Mouse (Mus musculus): ENCODE data around the gene Lca5l. TPM values are rescaled to one million over a fixed set of nuclear protein-coding genes. Genes with fewer than 3 reads are reported as not detected.

Gene Lca5l
- 1 to 10 TPM; 2.4 to 2.7 TPM for total RNA-seq (2021)
- long read RNA-seq, experiment 1, partial matches to known transcripts: 0 of 2 reads
- long read RNA-seq, experiment 1, other reads (novel, unspliced or antisense): 2 of 2 reads
- long read RNA-seq, experiment 2: 0 reads

DNA sequence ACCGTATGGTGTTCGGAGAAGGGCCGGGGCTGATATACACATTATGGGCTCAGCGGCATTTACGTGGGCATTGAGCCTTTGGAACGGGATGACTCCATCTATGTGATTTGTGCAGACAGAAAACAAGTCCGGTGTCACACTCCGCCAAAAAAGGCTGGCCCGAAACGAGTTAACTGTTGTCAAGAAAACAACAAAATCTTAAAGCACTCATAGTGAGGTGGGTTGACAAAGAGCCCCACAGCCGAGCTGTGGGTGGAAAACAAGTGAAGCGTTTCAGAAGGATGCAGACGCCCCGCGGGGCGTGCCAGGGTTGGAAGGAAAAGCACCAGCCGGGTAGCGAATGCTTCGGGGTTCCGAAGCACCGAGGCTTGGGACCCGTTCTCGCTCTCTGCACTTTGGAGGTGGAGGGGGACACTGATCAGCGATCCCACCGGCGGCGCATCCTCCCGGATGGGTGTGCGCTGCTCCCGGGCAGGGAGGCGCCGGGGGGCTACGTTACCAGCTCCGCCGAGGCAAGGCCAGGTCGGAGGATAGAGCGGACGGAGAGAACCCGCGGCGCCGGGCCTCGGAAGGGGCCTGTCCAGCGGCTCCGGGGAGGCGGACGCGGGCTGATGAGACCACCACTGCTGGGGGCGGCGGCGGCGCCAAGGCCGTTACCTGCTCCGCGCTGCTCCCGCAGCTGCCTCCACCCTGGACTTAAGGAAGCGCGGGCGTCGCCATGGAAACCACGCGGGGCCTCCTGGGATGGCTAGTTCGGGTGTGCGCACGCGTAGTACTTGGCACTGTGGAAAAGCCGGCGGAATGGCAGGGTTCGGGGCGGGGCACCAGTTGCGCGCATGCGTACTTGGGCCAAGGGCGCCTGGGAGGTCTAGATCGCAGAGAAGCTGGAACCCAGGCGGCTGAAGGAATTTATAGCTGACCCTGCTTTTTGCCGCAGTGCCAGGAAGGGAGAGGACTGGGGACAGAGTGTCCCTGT, at the start of gene Lca5l:
TSS of gene Lca5l (minus strand) at position 741 of the 976 bp plus-strand sequence.
- peak within 1 kb of the TSS; percentile 91 for H3K27ac ChIP-seq
- peak within 1 kb of the TSS; percentile 100 for H3K4me3 ChIP-seq
- peak; percentile 99 to 100 for DNase-seq (ENCODE audit: low spot score in 2 of 2)
- TF ChIP-seq CTCF (conservative IDR thresholded peaks at IDR 0.05): no peak

DNA sequence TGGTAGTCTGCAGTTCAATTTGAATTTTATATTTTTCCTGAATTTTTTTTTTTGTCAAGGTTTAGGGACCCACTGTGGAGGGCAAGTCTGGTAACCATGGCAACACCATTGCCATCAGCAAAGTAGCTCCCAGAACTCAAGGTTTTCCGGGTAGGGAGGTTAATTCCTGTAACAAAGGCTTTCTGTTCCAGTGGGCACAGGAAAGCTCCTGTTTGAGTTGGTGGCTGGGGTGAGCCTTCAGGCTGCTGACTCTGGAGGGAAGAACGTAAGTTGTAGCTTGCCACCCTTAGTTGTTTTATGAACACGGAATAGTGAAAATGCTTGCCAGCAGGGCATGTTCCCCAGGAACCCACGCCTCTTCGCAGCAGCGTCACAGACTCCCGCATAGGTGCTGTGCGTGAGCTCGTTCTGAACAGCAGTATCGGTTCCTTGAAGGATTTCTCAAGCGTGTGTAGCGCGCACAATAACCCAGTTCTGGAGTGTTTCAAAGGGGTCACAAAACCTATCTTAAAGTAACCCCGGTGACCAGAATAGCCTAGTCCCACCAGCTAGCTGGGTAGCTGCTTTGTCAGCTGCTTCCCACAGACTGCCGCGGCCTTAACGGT, 43.4 kb upstream of the Lca5l start, which contains the start of gene B3galt5:
TSS of gene B3galt5 (plus strand) at position 436 of the 605 bp plus-strand sequence.
- DNase-seq (ENCODE audit: low spot score in 2 of 2): peak; percentile 17 to 23

DNA sequence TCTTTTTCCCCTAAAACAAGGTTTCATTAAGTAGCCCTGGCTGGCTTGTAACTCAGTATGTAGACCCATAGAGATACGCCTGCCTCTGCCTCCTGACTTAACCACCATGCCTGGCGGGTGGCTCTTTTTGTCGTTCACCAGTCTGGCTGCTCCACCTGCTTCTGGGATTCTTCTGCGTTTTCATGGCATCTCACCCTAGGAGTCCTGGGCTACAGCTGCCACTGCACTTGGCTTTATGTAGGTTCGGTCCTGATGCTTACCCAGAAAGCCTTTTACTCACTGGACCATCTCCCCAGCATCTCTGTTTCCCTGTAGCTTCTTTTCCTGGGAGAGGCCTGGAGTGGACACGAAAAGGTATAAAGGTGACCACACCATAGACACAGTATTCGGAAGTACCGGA, 41.9 kb upstream of the Lca5l start:
- DNase-seq (ENCODE audit: low spot score in 2 of 2): no peak
- Histone ChIP-seq H3K4me3 (no peak overlapping the region), H3K27ac (no peak overlapping the region)
- TF ChIP-seq CTCF (conservative IDR thresholded peaks at IDR 0.05): no peak

More for the DNA sequence above, 43.4 kb upstream of the Lca5l start, which contains the start of gene B3galt5:
- TF ChIP-seq CTCF (conservative IDR thresholded peaks at IDR 0.05): no peak
- Histone ChIP-seq H3K27ac (peak within 1 kb of the TSS; percentile 75), H3K4me3 (peak within 1 kb of the TSS; percentile 8; the same call in 1 of the 2 replicates)

DNA sequence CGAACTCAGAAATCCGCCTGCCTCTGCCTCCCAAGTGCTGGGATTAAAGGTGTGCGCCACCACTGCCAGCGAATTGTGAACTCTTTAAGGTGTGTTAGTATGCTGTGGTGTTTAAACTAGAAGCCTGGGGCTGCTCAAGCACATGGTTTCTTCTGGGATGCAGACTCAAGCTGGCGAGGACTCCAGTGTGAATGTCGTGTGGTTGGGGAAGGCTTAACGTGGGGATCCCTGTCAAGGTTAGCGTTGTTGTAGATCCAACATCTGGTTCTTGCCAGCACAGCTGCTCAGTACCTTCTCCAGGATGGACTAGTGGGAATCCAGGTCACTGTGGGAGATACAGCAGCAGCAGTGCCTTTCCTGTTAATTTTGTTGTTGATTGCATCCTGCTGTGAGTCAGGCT, 39.9 kb upstream of the Lca5l start:
- H3K27ac ChIP-seq: no peak overlapping the region
- no peak for DNase-seq (ENCODE audit: low spot score in 2 of 2)
- no peak overlapping the region for H3K4me3 ChIP-seq
- no peak for TF ChIP-seq CTCF (conservative IDR thresholded peaks at IDR 0.05)

DNA sequence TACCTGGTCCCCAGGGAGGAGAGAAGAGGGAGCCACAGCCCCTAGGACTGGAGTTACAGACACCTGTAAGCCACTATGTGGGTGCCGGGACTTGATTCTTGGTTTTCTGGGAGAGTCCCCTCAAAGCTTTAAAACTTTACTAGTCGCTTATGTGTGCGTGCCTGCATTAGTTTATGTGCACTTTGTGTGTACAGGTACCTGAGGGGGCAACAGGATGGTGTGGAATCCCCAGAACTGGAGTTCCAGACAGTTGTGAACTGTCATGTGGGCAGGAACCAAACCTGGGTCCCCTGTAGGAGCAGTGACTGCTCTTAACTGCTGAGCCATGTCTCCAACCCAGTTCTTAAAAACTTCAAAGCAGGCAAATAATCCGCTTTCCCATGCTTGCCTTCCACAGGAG, 39.2 kb upstream of the Lca5l start:
- no peak for TF ChIP-seq CTCF (conservative IDR thresholded peaks at IDR 0.05)
- DNase-seq (ENCODE audit: low spot score in 2 of 2): no peak
- no peak overlapping the region for H3K4me3 ChIP-seq
- H3K27ac ChIP-seq: no peak overlapping the region

DNA sequence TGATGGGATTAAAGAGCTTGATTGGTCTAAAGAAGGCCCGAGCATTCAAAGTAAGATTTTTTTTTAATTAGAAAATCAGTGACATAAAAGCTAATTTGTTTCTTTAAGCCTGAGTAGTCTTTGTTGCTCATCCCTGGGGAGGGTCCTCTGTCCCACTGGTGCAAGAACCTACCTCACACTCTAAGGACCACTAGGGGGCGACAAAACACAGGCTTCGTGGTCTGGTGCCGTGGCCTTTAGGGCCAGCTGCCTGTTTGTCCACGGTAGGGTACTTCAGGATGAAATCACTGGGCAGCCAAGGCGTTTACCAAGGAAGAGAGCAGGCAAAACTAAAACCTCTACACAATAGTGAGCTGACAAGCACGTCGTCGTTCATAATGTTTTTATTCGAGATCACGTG, 38.3 kb upstream of the Lca5l start:
- peak; percentile 70 to 81 for DNase-seq (ENCODE audit: low spot score in 2 of 2)
- TF ChIP-seq CTCF (conservative IDR thresholded peaks at IDR 0.05): peak; percentile 92
- Histone ChIP-seq H3K27ac (no peak overlapping the region), H3K4me3 (no peak overlapping the region)

DNA sequence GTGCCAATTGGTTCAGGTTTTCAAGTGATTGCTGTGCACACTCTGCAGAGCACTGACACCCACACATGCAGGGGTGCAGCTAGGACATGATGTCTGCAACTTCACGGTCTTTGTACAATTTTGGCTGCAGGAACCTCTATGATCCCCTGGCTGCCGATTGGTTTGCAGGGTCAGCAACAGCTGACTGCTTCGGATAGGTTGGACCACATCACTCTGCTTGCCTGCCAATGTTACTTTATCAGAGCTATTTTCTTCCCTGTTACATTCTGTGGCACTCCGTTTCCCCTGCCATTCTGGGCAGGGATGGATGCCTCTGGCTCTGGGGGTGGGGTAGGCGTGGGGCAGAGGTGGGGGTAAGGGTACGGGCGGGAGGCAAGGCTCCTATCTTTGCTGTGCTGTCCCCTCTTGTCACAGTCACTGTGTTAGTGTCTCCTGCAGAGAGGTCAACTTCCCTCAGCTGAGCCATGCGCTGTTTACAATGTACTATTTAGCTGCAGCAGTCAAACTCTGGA, 37.0 kb upstream of the Lca5l start:
- DNase-seq (ENCODE audit: low spot score in 2 of 2): peak; percentile 23 to 35
- no peak for TF ChIP-seq CTCF (conservative IDR thresholded peaks at IDR 0.05)
- peak overlapping the region; percentile 84 for H3K27ac ChIP-seq

DNA sequence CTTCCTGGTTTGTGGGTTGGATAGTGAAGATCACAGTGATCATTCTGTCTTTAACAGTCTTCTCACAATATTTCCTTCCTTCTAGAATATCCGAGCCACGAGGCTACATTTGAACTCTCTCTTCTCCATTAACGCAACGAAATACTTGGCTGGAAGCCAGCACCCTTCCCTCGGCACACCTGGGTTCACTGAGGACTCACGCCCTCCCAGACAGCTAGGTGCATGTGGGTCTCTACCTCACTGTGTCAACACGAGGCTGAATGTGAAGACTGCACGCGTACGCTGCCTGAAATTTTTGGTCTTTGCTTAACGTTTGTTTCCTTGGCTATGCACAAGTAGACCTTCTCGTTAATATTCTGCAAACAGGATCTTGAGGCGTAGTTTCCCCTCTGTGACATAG, 36.4 kb upstream of the Lca5l start:
- no peak overlapping the region for H3K4me3 ChIP-seq
- no peak for DNase-seq (ENCODE audit: low spot score in 2 of 2)
- H3K27ac ChIP-seq: peak overlapping the region; percentile 84
- TF ChIP-seq CTCF (conservative IDR thresholded peaks at IDR 0.05): no peak

More for the DNA sequence above, 37.0 kb upstream of the Lca5l start:
- no peak overlapping the region for H3K4me3 ChIP-seq

DNA sequence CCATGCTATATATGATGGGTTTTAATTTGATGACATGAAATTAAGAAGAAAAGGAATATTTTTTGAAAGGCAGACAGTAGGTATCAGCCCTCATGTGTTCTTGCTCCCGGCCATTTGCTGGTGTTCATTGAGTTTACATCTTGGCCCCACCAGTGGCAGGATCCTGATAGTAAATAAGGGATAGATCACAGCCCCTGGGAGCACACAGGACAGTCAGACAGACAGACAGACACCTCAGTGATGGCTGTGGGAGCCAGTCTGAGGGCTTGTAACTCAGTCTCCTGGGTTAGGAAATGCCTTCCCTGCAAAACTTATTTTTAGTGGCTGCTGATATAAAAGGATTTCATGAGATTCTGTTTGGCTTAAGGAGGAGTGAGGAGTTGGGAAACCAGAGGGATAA, 30.4 kb upstream of the Lca5l start:
- no peak for TF ChIP-seq CTCF (conservative IDR thresholded peaks at IDR 0.05)
- DNase-seq (ENCODE audit: low spot score in 2 of 2): no peak
- H3K27ac ChIP-seq: no peak overlapping the region
- no peak overlapping the region for H3K4me3 ChIP-seq

DNA sequence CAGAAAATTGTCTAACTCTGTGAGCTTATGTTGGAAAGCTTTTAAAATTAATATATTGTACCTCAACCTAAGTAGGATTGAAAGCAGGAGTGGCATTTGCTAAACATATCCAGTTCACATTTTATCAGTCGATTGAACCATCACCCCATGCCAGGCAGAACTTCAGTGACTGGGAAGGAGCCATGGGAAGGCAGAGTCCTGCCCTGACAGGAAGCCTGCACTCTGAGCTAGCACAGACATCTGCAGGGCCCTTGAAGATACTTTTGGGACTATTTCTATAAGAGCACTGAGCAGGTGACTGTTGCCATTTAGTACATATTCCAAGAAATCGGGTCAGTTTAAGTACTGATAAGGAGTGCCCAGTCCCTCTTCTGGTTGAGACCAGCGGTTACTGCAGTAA, 29.9 kb upstream of the Lca5l start:
- DNase-seq (ENCODE audit: low spot score in 2 of 2): no peak
- Histone ChIP-seq H3K4me3 (no peak overlapping the region), H3K27ac (no peak overlapping the region)
- TF ChIP-seq CTCF (conservative IDR thresholded peaks at IDR 0.05): no peak

DNA sequence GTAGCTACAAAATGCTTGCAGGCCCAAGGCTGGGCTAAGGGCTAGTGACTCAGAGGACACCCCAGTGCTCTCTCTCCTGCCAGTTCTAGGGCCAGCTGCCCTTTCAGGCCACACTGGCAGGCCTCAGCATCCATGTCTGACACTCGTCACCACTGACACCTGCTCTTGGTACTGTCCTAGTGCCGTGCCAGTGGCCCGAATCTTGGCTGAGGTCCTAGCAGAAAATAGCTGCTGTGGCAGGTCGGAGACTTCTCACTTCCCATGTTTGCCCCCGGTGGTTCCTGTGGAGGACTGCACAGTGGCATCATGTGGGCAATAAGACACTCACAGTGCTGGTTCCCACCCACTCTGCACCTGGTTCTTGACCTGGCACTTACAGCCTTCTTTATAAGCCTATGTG, 29.4 kb upstream of the Lca5l start:
- Histone ChIP-seq H3K4me3 (no peak overlapping the region), H3K27ac (no peak overlapping the region)
- no peak; the same call in none of the 2 replicates for TF ChIP-seq CTCF (conservative IDR thresholded peaks at IDR 0.05)
- DNase-seq (ENCODE audit: low spot score in 2 of 2): no peak

DNA sequence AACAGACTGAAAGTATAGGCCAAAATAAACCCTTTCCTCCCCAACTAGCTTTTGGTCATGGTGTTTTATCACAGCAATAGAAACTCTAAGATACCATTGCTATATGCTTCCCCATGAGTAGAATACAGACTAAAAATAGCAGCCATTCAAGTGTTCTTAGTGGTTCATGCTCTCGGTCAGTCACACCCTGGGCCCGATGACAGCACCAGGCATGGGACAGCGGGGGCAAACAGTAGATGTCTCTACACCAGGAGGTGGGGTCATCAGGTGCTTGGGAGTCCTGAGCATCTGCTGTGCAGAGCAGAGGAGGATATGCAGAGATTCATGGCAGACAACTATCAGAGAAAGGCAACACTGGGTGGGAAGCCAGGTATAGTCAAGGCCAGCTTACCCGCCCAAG, 21.0 kb upstream of the Lca5l start:
- no peak for DNase-seq (ENCODE audit: low spot score in 2 of 2)
- H3K4me3 ChIP-seq: no peak overlapping the region
- no peak overlapping the region for H3K27ac ChIP-seq
- no peak for TF ChIP-seq CTCF (conservative IDR thresholded peaks at IDR 0.05)

DNA sequence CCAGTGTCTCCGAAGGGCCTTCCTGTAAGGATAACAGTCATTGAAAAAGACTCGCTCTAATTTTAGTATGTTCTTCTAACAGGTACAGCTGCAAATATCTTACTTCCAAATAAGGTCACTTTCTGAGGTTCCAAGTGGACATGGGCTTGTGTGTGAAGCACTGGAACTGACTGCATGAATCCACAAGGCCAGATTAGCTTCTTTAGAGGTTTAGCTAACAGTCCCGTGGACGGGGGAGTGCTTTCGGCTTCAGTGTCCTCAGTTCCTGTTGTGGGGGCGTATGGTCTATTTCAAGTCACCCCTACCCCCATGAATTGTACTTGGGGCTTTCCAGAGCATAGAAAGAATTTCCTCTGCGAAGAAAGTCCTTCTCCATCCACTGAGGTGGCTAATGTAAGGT, 18.8 kb upstream of the Lca5l start:
- no peak for DNase-seq (ENCODE audit: low spot score in 2 of 2)
- Histone ChIP-seq H3K4me3 (no peak overlapping the region), H3K27ac (no peak overlapping the region)
- TF ChIP-seq CTCF (conservative IDR thresholded peaks at IDR 0.05): no peak
